Mouse (Mus musculus): ENCODE results near the gene Dennd2d.

DNA sequence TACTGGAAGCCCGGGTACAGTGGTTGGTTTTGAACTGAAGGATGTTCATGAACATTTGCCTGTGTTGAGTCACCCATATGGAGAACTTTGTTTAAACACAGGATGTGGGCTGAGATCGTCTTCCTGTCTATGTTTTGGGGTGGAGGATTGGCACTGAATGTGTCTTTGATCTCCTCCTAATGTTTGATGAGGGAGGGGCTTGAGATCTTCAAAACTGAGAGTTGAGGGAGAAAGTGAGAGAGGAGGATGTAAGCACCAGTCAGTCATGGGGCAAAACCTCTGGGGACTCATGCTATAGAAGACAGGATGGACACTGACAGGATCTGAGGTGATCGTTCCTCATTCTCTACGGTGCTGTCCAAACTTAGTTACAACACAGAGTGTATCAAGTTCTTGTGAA lies 32.6 kb upstream of the Dennd2d start:
- TF ChIP-seq GATA1 (IDR thresholded peaks at IDR 0.05; ENCODE audit: borderline replicate concordance, low read length) (no peak), FLI1 (IDR thresholded peaks at IDR 0.05; ENCODE audit: low read length) (no peak)
